Mouse (Mus musculus) adrenal gland, postnatal 4 days (tissue): ENCODE measurements around the gene Gulp1. TPM values are rescaled to one million over a fixed set of nuclear protein-coding genes. Genes with fewer than 3 reads are reported as not detected.

Source experiments
- DNase-seq, 2 experiments: peaks; one replicate each; pipeline ENCODE4 v3.0.0; 2021 to 2022; ENCODE audit warnings: low spot score in 2 of 2, mixed read lengths in 2 of 2
- total RNA-seq, 2 experiments: library from RNA; stranded (reverse); gene quantifications; 2 replicates each; pipeline ENCODE4 v1.2.3; 2021

Gulp1 gene
- total RNA-seq, 2 experiments from 2014 or later: 41.0 TPM

DNA sequence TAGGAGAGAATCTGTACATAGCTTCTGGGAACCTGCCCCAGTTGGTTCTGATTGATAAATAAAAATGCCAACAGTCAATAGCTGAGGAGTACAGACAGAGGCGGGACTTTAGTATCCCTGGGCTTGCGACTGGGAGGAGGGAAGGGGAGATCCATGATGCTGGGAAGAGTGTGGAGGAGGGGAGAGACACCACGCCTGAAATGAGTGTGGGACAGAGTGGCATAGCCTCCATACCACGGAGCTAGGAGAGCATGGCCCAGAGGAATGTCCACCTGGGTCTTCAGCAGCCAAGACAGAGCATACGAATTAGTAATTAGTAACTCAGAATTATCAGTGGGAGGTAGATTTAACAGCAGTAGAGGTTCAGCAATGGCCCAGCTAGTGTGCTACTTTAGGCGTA lies 132.4 kb downstream of the Gulp1 start:
- no peak for DNase-seq

DNA sequence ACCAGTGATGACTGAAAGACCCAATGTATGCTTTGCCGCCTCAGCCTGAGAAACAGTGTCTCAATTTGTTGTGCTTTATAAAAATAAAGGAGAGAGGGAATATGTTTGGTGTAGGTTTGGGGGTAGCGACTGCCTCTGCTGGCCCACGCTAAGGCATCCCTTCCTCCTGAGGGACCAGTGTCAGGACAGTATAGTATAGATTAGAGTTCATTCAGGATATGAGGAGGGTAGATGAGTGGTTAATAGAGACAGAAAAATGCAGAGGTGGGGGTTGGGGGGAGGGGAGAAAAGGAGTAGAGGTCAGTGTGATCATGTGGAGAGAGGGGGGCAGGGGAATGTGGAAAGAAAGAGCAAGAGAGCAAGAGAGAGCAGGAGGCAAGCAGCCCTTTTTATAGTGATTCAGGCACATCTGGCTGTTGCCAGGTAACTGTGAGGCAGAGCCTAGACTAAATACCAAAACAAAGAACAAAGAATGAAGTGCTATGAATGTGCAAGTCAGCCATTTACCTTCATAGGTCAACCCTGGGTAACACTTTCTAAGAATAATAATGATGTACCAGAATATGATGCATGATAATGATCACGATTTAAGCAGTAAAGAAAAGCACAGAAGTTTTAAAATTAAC lies 169.6 kb downstream of the Gulp1 start:
- no peak for DNase-seq

DNA sequence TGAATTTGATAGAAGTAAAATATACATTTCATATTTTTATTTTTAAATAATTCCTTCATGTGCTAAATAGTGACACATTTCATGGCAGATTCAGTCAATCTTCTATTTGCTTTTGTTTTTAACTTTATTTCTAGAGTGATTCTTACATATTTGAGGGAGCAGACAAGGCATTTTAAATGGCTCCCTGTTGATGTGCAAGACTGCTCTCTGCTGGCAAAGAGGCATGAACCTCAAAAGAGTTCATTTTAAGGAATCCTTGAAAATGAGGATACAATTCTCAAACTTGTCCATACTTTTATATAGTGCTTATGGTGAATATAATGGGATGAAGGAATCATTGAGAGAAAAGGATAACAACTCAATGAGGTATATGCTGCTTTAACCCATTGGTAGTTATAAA lies 189.9 kb downstream of the Gulp1 start:
- no peak for DNase-seq

DNA sequence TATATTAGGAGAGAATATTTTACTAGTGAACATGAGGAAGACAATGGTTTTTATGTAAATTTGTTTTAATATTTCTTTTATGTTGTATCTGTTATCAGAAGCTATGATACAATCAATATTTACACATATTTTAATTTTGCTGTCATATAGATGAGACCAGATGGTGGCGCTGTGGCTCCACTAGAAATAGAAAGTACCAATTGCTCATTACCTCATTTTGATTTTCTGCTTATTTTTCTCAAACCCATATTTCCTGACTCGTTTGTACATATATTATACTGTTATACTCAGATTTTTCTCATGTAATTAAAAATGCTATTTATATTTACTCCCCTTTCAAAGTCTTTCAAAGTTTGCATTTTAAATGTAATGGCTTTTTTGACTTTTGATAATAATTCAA lies 194.4 kb downstream of the Gulp1 start:
- no peak for DNase-seq

DNA sequence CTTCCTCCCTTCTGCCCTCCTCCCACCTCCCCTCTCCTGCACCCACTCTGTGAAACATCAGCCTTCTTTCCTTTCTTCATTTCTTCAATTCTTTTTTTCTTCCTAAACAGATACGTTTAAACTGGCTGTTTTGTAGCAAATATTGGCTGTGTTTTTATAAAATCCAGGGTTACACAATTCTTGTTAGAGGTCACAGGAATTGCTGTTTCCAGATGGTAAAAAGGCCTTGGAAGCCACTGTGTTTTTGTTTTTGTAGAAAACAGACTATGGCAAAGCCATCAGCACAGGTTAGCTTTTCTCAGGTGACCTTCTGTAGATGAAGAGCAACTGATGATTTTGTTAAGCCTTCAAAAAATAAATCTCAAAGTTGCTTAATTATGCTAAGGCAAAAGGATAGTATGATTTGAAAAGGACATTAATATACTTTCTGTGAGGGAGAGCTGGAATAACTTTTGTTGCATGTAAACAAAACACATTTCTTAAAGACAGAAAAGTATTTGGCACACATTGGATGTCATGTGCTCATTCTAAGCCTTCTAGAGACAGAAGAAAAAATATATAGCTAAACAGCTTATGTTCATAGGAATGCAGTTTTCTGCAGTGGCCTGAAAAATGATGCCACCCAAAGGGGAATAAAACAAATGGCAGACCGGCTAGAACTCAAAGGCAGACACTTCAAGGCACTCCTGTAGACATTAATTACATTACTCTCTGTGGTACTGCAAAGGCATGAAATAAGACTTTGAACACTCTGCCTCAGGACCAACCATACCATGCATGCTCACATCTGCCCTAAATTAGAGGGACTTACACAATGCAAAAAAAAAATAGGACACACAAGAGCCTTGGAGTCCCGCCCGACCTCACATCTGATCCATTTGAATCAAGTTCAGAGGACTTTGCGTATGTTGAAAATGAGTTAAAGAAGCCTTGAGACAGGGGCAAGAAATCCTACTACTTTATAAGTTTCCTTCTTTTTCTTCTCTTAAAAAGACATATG lies 199.7 kb downstream of the Gulp1 start:
- DNase-seq: no peak

DNA sequence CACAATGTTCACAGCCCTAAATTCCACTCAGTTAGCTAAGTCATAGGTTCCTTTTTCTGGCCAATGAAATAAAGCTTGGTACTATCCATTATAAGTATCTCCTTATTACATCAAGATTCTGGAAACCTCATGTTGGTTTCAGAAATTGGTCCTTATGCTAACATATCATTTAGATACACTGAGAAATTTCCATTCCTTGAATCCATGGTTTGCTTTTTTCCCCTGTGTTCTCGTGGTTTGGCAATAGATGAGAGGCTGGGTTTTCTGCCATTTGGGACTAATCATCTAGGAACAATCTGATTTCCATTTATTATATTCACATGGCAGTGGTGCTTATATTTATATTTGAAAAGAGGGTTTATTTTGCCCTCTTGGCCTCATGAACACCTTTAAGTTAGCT lies 226.9 kb downstream of the Gulp1 start:
- no peak for DNase-seq

DNA sequence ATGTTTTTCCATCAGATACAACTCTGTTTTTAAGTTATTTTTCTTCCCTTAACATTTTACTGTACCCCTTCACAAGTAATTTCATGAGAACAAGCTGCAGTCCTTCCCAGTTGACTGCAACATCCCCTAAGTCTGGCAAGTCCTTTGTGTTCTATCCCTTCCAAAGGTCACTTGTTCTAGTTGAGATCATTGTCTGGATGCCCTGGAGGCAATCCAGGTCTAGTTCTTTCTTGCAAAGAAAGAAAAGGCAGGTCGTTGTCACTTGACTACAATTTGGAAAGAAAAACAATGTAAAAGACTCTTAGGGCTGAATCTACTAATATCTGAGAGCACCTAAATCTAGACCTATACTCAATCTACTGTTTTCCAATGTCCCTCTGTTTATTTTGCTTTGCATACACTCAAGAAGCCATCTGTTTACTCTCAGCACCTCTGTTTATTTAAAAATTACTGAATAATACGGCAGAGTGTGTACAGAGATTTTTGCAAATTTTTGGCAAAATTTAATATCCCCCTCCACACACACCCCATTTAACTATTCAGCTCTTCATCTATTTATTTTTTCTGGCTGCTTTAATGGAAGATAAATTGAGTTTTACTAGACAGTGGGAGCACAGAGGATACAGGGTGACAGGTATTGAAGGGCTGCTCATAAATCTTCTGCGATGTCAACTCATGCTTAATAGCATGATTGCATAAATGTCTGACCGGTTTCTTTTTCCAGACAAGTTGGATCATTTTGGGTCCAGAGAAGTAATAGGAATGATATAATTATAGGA lies 252.5 kb downstream of the Gulp1 start:
- no peak for DNase-seq

DNA sequence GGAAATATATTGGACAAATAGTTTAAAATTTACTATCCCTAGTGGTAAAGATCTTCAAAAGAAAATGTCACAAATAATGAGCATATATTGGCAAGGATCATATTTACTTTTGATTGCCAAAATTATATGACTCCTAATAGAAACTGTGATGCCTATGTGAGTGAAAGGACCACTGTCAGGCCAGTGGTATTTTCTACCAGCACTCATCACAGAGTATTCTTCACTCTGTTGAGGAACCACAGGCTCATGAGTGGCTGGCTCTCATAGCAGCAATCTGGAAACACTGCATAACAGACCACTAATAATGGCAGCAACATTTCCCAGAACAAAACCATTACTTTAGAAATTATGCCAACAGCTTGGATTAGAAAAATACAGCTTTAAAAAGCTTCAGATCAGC lies 255.1 kb downstream of the Gulp1 start:
- DNase-seq: no peak

DNA sequence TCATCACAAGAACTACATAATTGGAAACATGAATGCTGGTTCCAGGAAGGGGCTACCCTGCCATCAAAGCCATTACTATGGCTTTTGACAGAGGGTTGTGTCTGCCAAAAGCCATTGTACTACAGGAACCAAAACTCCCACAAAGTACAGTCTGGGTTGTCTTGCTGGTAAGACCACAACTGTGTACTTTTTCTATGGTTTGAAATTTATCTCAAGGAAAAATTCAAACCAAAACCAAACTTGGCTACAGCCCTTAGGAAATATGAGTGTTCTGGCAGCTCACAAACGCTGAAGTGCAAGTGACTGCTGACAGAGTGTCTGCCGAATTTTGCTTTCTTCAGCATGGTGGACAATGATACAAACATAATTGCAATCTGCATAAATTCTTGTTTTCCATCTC lies 259.0 kb downstream of the Gulp1 start:
- no peak for DNase-seq

DNA sequence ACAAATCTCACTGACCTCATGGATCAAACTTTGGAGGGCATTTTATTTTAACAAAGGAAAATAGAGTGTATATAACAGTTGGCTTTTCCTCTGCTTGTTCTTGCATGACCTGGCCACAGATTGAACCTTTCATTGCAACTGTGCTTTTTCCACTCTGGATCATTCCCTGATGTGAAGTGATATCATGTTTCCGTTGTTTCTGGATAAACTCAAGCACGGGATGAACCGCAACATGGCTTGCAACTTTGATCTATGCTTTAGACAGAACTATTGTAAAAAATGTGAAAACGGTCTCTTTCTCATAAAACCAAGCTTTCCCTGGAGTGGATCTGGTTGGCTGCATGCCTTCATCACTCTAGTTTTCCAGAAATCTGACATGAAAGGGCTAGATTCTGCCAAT lies 282.6 kb downstream of the Gulp1 start:
- no peak for DNase-seq
